In the genomic region with DNA sequence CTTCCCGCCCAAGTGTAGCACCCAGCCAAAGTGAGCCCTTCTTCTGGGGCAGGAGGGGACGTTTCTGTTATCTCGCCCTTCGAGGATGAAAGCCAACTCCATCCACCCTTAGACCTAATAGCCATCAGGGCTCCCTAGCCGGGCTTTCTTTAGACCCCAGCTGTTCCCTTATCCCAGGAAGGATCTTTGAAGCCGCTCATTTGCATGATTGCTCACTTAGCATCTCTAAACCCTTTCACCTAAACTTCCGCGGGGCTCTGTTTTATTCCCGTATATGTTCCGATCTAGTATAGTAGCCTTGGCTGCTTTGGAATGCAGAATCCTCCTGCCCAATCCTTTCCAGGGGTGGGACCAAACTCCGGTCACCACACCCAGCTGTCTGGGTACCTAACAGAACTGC, we compare ENCODE assay signal across 11 mouse cellular contexts.
DNase-seq lines count a peak whose midpoint lies in the region; ATAC-seq lines count a peak whose summit lies in the region.
"Had no signal": no experiment of that assay in that cellular context is flagged by ENCODE, and none has a peak within 500 bp of the region (broad histone marks: within the 10 kb centered on the region; RNA-seq: fewer than 3 reads in every experiment).

No protein-coding gene starts in this region.

- DNase-seq in heart, postnatal 10 days: no peak
- peak; percentile 99 for DNase-seq in R1 (ENCODE audit: low read depth, low spot score)
- DNase-seq in forebrain, embryonic 14.5 days (ENCODE audit: low spot score): peak; percentile 56
- DNase-seq in midbrain, embryonic 10.5 days (ENCODE audit: low spot score): no peak
- no peak for DNase-seq in gastrocnemius, postnatal 4 days (ENCODE audit: low spot score in 2 of 2)
- no peak for DNase-seq in frontal cortex, postnatal 36 days (ENCODE audit: low spot score in 2 of 2)
- DNase-seq: adrenal gland, adult 2 months; cerebellum, postnatal 25 days; gastrocnemius, postnatal 14 days had no signal

- H3K36me3 ChIP-seq in heart, embryonic 16.5 days (ENCODE audit: control insufficient read depth, insufficient read depth): no peaks in the 10 kb centered on the region
- no peaks in the 10 kb centered on the region for H3K36me3 ChIP-seq in forebrain, embryonic 14.5 days (ENCODE audit: control insufficient read depth, insufficient read depth, low read length)
- no peaks in the 10 kb centered on the region for H3K36me3 ChIP-seq in midbrain, embryonic 10.5 days

- peak overlapping the region; percentile 26 for H3K4me3 ChIP-seq in heart, embryonic 16.5 days (ENCODE audit: low read length)
- no peak overlapping the region for H3K4me3 ChIP-seq in forebrain, embryonic 14.5 days (ENCODE audit: low read depth, low read length)
- peak overlapping the region; percentile 16; the same call in 1 of the 2 replicates for H3K4me3 ChIP-seq in midbrain, embryonic 10.5 days

- ATAC-seq in heart, embryonic 16.5 days (replicated peaks; ENCODE audit: extremely low read depth, insufficient read depth, low FRiP score): no peak
- no peak for ATAC-seq in forebrain, embryonic 14.5 days
- ATAC-seq in frontal cortex, adult (ENCODE audit: low TSS enrichment): no peak

- H3K4me1 ChIP-seq in heart, embryonic 16.5 days (ENCODE audit: control insufficient read depth, insufficient read depth, low read length): peaks cover 15% of the 10 kb centered on the region
- peaks cover 20% of the 10 kb centered on the region for H3K4me1 ChIP-seq in forebrain, embryonic 14.5 days (ENCODE audit: control insufficient read depth, insufficient read depth, low read length)
- H3K4me1 ChIP-seq in midbrain, embryonic 10.5 days: peaks cover 38% of the 10 kb centered on the region

- no peaks in the 10 kb centered on the region; the same call in 1 of the 2 replicates for H3K27me3 ChIP-seq in heart, embryonic 16.5 days (ENCODE audit: control insufficient read depth, insufficient read depth, low read length)
- no peaks in the 10 kb centered on the region for H3K27me3 ChIP-seq in forebrain, embryonic 14.5 days (replicated peaks; ENCODE audit: control insufficient read depth, insufficient read depth, low read length)
- H3K27me3 ChIP-seq in midbrain, embryonic 10.5 days (ENCODE audit: low read depth, poor library complexity, severe bottlenecking): peaks cover 36% of the 10 kb centered on the region

- peak overlapping the region; percentile 49 for H3K4me2 ChIP-seq in heart, embryonic 16.5 days (ENCODE audit: low read depth, low read length)
- peak overlapping the region; percentile 31; the same call in 1 of the 2 replicates for H3K4me2 ChIP-seq in forebrain, embryonic 14.5 days (ENCODE audit: low read length)

- no peak overlapping the region for H3K9ac ChIP-seq in heart, embryonic 16.5 days (ENCODE audit: low read length)
- no peak overlapping the region for H3K9ac ChIP-seq in forebrain, embryonic 14.5 days (ENCODE audit: low read length)

- H3K9me3 ChIP-seq in heart, embryonic 16.5 days (replicated peaks; ENCODE audit: control insufficient read depth, low read length): no peaks in the 10 kb centered on the region
- H3K9me3 ChIP-seq in forebrain, embryonic 14.5 days (replicated peaks; ENCODE audit: control insufficient read depth, low read length): no peaks in the 10 kb centered on the region
- no peaks in the 10 kb centered on the region for H3K9me3 ChIP-seq in midbrain, embryonic 10.5 days (replicated peaks)

- H3K27ac ChIP-seq in heart, embryonic 16.5 days (ENCODE audit: low read length): no peak overlapping the region
- H3K27ac ChIP-seq in forebrain, embryonic 14.5 days (ENCODE audit: low read depth, low read length): no peak overlapping the region
- no peak overlapping the region for H3K27ac ChIP-seq in midbrain, embryonic 10.5 days (replicated peaks)

- intact Hi-C loops in heart, postnatal 10 days (cut with DNase I): no loop called here

- 6% methylated on average over 11 of the region's 11 CpGs for WGBS in heart, embryonic 16.5 days
- WGBS in forebrain, embryonic 14.5 days: 1% methylated on average over 11 of the region's 11 CpGs
- 6% methylated on average over 11 of the region's 11 CpGs for WGBS in midbrain, embryonic 10.5 days

Comparison
In these comparisons a context has a peak if more than half of its experiments do, and no peak if none do; other contexts are left out.
1. DNase-seq: peak in R1 (single experiment) and forebrain, embryonic 14.5 days (single experiment); none in heart, postnatal 10 days (0 of 2), midbrain, embryonic 10.5 days (single experiment), gastrocnemius, postnatal 4 days (0 of 2) and frontal cortex, postnatal 36 days (0 of 2).